Mouse (Mus musculus) megakaryocyte-erythroid progenitor cell, adult 5 weeks (primary cell): ENCODE results near the gene Olfr281. TPM values are rescaled to one million over a fixed set of nuclear protein-coding genes. Genes with fewer than 3 reads are reported as not detected.

Source experiments
- polyA plus RNA-seq: library from polyadenylated mRNA; stranded (reverse); fragments of >175 nt; gene quantifications from 2 replicates; pipeline ENCODE4 v1.2.3, GENCODE M21; 2012

Olfr281 gene
- polyA plus RNA-seq, result not detected in 2 replicates

DNA sequence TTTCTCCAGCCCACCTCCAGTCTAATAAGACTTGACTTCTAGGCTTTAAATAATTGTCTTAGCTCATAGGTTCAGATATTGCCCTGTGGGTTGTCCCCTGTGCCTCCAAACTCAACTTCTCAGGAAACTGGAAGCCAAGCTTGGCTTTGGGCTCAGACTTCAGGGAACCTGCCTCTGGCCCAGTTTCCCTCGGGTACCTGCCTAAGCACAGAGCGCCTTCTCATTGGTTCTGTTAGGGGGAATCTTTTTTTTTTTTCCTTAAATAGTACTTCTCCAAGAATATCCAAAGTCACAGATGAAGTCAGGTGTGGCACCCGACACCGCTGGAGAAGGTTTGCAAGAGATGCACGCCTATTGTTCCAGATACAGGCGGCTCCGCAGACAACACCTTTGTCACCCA is at the start of gene Olfr281:
Olfr281 (plus strand) TSS at position 301 of the 400 bp plus-strand sequence.

DNA sequence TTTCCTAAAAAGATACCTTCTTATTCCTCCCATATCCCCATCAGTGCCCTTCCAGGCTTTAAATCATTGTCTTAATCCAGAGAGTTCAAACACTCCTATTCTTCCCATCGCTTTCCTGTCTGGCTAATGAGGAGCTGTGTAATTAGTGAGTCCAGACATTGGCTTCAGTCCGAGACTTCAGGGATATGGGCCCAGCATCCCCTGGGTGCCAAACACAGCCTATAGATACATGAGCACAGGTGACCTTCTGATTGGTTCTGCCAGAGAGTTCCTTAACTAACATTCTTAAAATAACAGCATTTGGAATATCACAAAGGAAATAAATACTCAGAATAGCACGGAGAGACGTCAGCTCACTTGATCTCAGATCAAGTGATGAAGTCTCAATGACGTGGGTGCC is 21.5 kb upstream of the Olfr281 start, which contains the start of gene Olfr282:
Olfr282 (plus strand) TSS at position 301 of the 400 bp plus-strand sequence.

DNA sequence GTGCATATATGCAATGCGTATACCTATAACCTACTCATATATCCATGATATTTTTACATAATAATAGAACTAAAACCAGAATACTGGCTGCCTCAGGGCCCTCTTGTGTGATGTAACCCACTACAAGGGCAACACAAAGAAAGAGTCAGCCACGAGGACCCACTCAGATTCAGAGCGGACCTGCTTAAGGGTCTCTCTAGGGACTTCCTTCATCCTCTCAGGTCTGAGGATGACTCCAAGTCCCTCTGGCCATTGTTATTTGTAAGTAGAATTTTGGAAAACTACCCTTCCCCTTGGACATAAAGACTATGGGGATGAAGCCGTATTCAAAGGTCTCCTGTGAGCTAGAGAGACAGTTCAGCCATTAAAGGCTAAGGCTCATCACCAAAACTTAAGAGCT is 17.2 kb downstream of the Olfr281 start, which contains the start of gene OR5BS1P:
OR5BS1P (plus strand) TSS at position 301 of the 400 bp plus-strand sequence.

DNA sequence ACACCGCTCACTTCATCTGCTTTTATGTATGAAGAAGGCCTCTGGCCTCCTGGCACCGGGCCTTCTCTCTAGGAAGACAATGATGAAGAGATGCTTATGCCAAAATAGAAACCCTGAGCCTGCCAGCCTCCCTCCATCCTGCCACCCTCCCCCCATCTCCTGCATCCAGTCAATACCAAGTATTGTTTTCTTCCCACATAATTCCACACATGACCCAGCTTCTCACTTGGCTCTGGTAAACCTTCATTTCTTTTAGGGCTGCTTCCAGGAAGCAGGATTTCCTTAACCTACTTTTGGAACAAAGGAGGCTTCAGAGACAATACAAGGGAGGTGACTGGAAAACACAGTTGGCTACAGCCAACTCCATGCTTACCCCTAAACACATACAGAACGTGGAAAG is 30.3 kb downstream of the Olfr281 start, which contains the start of gene Lalba:
Lalba (minus strand) TSS at position 21 of the 400 bp plus-strand sequence.

DNA sequence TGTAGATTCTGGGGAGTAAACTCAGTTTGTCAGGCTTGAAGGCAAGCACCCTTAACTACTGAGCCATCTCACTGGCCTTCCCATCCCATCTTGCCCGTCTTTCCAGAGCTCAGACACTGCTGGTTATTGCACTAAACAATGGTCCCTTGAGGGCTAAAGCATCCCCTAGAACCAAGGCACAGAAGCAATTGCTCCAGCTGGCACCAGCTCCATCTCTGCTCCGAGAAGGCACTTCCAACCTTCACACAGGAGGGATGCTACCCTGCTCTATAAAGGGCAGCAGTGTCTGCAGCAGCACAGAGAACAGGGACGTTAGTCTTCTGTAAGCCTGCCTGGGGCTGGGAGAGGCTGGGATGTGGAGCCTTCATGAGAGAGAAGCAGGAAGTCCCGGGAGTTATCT is 39.7 kb downstream of the Olfr281 start, which contains the start of gene Olfr279:
Olfr279 (plus strand) TSS at position 301 of the 400 bp plus-strand sequence.

Other genes with a start within 250 kb of the Olfr281 start
- not detected in 2 replicates for gene Gm44579, start 231.6 kb upstream of the Olfr281 start, polyA plus RNA-seq
- not detected in 2 replicates for gene Olfr287, start 231.5 kb upstream of the Olfr281 start, polyA plus RNA-seq
- not detected in 2 replicates for gene Olfr286, start 218.1 kb upstream of the Olfr281 start, polyA plus RNA-seq
- not detected in 2 replicates for gene H1fnt, start 195.3 kb upstream of the Olfr281 start, polyA plus RNA-seq
- not detected in 2 replicates for gene Zfp641, start 156.4 kb upstream of the Olfr281 start, polyA plus RNA-seq
- not detected in 2 replicates for gene Olfr285, start 135.2 kb upstream of the Olfr281 start, polyA plus RNA-seq
- not detected in 2 replicates for gene Olfr284, start 111.6 kb upstream of the Olfr281 start, polyA plus RNA-seq
- gene Olfr283, start 71.6 kb upstream of the Olfr281 start, polyA plus RNA-seq, result not detected in 2 replicates
- not detected in 2 replicates for gene Olfr282, start 21.4 kb upstream of the Olfr281 start, polyA plus RNA-seq
- not detected in 2 replicates for gene OR5BS1P, start 17.3 kb downstream of the Olfr281 start, polyA plus RNA-seq
- gene Lalba, start 30.1 kb downstream of the Olfr281 start, polyA plus RNA-seq, result not detected in 2 replicates
- 0.01 TPM in 1 of 2 replicates, not detected in the other for gene Olfr279, start 39.8 kb downstream of the Olfr281 start, polyA plus RNA-seq
- gene Kansl2, start 81.7 kb downstream of the Olfr281 start, polyA plus RNA-seq, result 39.2 and 40.8 TPM in 2 replicates
- gene Ccnt1, start 118.3 kb downstream of the Olfr281 start, polyA plus RNA-seq, result 4.2 and 5.9 TPM in 2 replicates
- gene 4930415O20Rik, start 118.4 kb downstream of the Olfr281 start, polyA plus RNA-seq, result not detected in 2 replicates
- gene Adcy6, start 157.5 kb downstream of the Olfr281 start, polyA plus RNA-seq, result 11.6 and 16.2 TPM in 2 replicates
- gene Cacnb3, start 178.3 kb downstream of the Olfr281 start, polyA plus RNA-seq, result 0.11 and 0.22 TPM in 2 replicates
- 81.3 and 114 TPM in 2 replicates for gene Ddx23, start 210.3 kb downstream of the Olfr281 start, polyA plus RNA-seq
- gene Rnd1, start 224.9 kb downstream of the Olfr281 start, polyA plus RNA-seq, result 3.2 and 4.4 TPM in 2 replicates